Comparison of ENCODE assay signal across 24 mouse cellular contexts in genomic region chr15:102112827-102113226, GRCm38 (mm10). TPM values are rescaled to one million over a fixed set of nuclear protein-coding genes. Genes with fewer than 3 reads are reported as not detected.
"Had no signal": no experiment of that assay in that cellular context is flagged by ENCODE, and none has a peak within 500 bp of the region (broad histone marks: within the 10 kb centered on the region; RNA-seq: fewer than 3 reads in every experiment).

No protein-coding gene starts in this region.

- H3K4me3 ChIP-seq: lung, embryonic 15.5 days; megakaryocyte, embryonic 14.5 days; midbrain, embryonic 13.5 days; midbrain, embryonic 15.5 days; neural tube, embryonic 13.5 days; neural tube, embryonic 15.5 days had no signal

- H3K27me3 ChIP-seq: lung, embryonic 15.5 days had no signal

- DNase-seq: liver, postnatal 0 days; lung, adult 2 months; lung, postnatal 14 days; lung, postnatal 36 days; retina, postnatal 1 day; right cerebral cortex, adult 18-20 months; right cerebral cortex, postnatal 25 days; right cerebral cortex, postnatal 4 days; spleen, adult 18-20 months; thymus, adult 2 months; thymus, postnatal 25 days; thymus, postnatal 4 days had no signal

- H3K4me2 ChIP-seq: lung, embryonic 15.5 days; midbrain, embryonic 11.5 days; midbrain, embryonic 13.5 days; midbrain, embryonic 15.5 days; neural tube, embryonic 13.5 days; neural tube, embryonic 15.5 days had no signal

- H3K9me3 ChIP-seq: lung, embryonic 15.5 days; megakaryocyte, embryonic 14.5 days; midbrain, embryonic 13.5 days; midbrain, embryonic 15.5 days; neural tube, embryonic 13.5 days; neural tube, embryonic 15.5 days had no signal

- H3K9ac ChIP-seq: liver, postnatal 0 days; lung, embryonic 15.5 days; midbrain, embryonic 13.5 days; midbrain, embryonic 15.5 days; neural tube, embryonic 13.5 days; neural tube, embryonic 15.5 days had no signal

- H3K27ac ChIP-seq: lung, embryonic 15.5 days; macrophage; midbrain, embryonic 13.5 days; midbrain, embryonic 15.5 days; neural tube, embryonic 13.5 days; neural tube, embryonic 15.5 days had no signal

- ATAC-seq: liver, postnatal 0 days; lung, postnatal 0 days; midbrain, embryonic 13.5 days; midbrain, embryonic 15.5 days had no signal

RNA-seq across cellular contexts. Expression of gene Tns2, which starts 12.6 kb away (rescaled TPM):
- total RNA-seq: megakaryocyte progenitor cell, adult 5-6 weeks; monocyte, adult 5-6 weeks had no signal

RNA-seq across cellular contexts. Expression of gene Igfbp6, which starts 31.3 kb away (rescaled TPM):
- total RNA-seq: megakaryocyte progenitor cell, adult 5-6 weeks had no signal
- polyA plus RNA-seq: macrophage had no signal

RNA-seq across cellular contexts. Expression of gene Soat2, which starts 37.5 kb away (rescaled TPM):
- total RNA-seq: midbrain, postnatal 0 days had no signal
- polyA plus RNA-seq: midbrain, embryonic 11.5 days; midbrain, embryonic 13.5 days; midbrain, embryonic 15.5 days had no signal
